Mouse (Mus musculus) hindbrain, embryonic 14.5 days (tissue): Measurements from ENCODE around the gene Gal. TPM values are rescaled to one million over a fixed set of nuclear protein-coding genes. Genes with fewer than 3 reads are reported as not detected.

Experiments
- ATAC-seq: fragments of 200-750 bp; cut with Nextera tagmentation; 2 replicates; pipeline ENCODE4 v1.8.0; 2017; ENCODE audit warnings: moderate number of reproducible peaks, mild to moderate bottlenecking, moderate TSS enrichment, moderate library complexity; ENCODE audit not compliant: low FRiP score
- DNase-seq: peaks from one replicate; pipeline ENCODE4 v3.0.0-alpha.2; 2015; ENCODE audit warnings: low spot score
- H3K27ac ChIP-seq: fragments of 300-500 bp; sonication (generic); 2 replicates; pipeline ENCODE4 v1.5.1; 2014; ENCODE audit warnings: mild to moderate bottlenecking, moderate library complexity
- H3K27me3 ChIP-seq: fragments of 300-500 bp; sonication (generic); 2 replicates; pipeline ENCODE4 v1.6.1; 2014; ENCODE audit warnings: mild to moderate bottlenecking, low read length, mixed read lengths; ENCODE audit not compliant: control insufficient read depth, insufficient read depth
- H3K36me3 ChIP-seq: fragments of 300-500 bp; sonication (generic); replicated peaks from 2 replicates; pipeline ENCODE4 v1.6.1; 2014; ENCODE audit not compliant: control insufficient read depth, insufficient read depth
- H3K4me1 ChIP-seq: fragments of 300-500 bp; sonication (generic); replicated peaks from 2 replicates; pipeline ENCODE4 v1.6.1; 2014; ENCODE audit warnings: antibody characterized with exemption, low read length, mixed read lengths; ENCODE audit not compliant: control insufficient read depth, insufficient read depth
- H3K4me2 ChIP-seq: fragments of 300-500 bp; sonication (generic); replicated peaks from 2 replicates; pipeline ENCODE4 v1.6.1; 2014; ENCODE audit warnings: mild to moderate bottlenecking, moderate library complexity
- H3K4me3 ChIP-seq: fragments of 300-500 bp; sonication (generic); replicated peaks from 2 replicates; pipeline ENCODE4 v1.5.1; 2014; ENCODE audit warnings: mild to moderate bottlenecking, low read length
- H3K9ac ChIP-seq: fragments of 300-500 bp; sonication (generic); 2 replicates; pipeline ENCODE4 v1.6.1; 2014
- H3K9me3 ChIP-seq: fragments of 300-500 bp; sonication (generic); 2 replicates; pipeline ENCODE4 v1.6.1; 2016; ENCODE audit warnings: low read length; ENCODE audit not compliant: control insufficient read depth
- WGBS: fragments of 180-500 bp; shearing (Covaris S2); extraction: QIAGEN DNeasy Blood & Tissue Kit; methylation state at CpG from one replicate; pipeline ENCODE4 v1.1.7; 2014; 5-methylcytosine and 5-hydroxymethylcytosine counted together
- polyA plus RNA-seq: library from polyadenylated mRNA; unstranded; fragments of >200 nt; fragmentation: Nextera tagmentation; extraction: Ambion mirVana; gene quantifications from 2 replicates; pipeline ENCODE4 v1.2.1, GENCODE M21; 2014

Gal gene
- polyA plus RNA-seq, 1 experiment from 2014 or later = 22.4 TPM

GRCm38 (mm10) chr19:3441092-3441491 lies 26.7 kb upstream of the Gal start:
- Histone ChIP-seq H3K4me2 (peak overlapping the region; percentile 14; the same call in 1 of the 2 replicates), H3K27me3 (no peaks in the 10 kb centered on the region), H3K27ac (peak overlapping the region; percentile 36; the same call in 1 of the 2 replicates), H3K4me3 (no peak overlapping the region), H3K9me3 (no peaks in the 10 kb centered on the region), H3K36me3 (no peaks in the 10 kb centered on the region), H3K9ac (0 out of 2 replicates have a peak overlapping the region, but pooled peaks have one; percentile 8), H3K4me1 (no peaks in the 10 kb centered on the region)
- ATAC-seq (peak; percentile 11; the same call in 1 of the 2 replicates), DNase-seq (peak; percentile 35)
- WGBS = 44% methylated on average over 10 of the region's 10 CpGs

DNA sequence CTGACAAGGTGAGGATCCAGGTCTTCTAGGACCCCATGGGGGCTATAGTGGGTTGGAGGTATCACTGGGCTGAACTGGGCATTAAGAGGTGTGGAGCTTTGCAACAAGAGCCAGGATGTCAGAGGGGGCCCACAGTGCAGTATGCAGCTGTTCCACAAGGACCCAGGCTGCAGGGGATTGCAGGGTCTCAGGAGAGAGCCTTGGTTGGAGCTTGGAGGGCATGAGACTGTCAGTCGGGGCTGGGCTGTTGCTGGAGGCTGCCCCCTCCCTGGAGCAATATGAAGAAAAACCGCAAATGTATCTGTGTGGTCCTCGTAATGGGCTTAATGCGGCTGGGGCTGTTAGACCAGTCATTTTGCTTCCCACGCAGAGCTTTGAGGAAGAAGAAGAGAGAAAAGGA lies 26.3 kb upstream of the Gal start:
- peak; percentile 18; the same call in 1 of the 2 replicates for ATAC-seq

DNA sequence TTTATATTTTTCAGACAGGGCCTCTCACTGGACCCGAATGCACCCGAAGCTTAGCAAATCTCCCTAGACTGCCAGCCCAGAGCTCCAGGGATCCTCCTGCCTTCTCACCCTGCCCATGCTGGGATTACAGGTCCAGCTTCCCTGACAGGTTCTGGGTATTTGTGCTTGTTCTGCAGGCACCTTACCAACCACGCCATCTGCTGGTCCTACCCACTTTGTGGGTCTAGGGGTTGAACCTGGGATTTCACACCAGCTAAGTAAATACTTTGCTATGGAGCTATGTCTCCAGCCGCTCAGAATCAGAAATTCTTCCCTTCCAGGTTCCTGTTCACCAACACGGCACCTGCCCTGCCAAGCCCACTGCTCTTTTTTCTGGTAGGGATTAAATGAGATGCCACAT lies 23.6 kb upstream of the Gal start:
- no peak overlapping the region for H3K4me2 ChIP-seq
- no peak for DNase-seq
- 71% methylated on average over 5 of the region's 5 CpGs for WGBS
- H3K27ac ChIP-seq = no peak overlapping the region
- no peaks in the 10 kb centered on the region for H3K36me3 ChIP-seq
- H3K4me3 ChIP-seq = no peak overlapping the region
- ATAC-seq = no peak
- no peak overlapping the region for H3K9ac ChIP-seq
- H3K27me3 ChIP-seq = no peaks in the 10 kb centered on the region
- no peaks in the 10 kb centered on the region for H3K4me1 ChIP-seq
- no peaks in the 10 kb centered on the region for H3K9me3 ChIP-seq

More for the DNA sequence above, 26.3 kb upstream of the Gal start:
- Histone ChIP-seq H3K4me2 (peak overlapping the region; percentile 14; the same call in 1 of the 2 replicates), H3K4me3 (no peak overlapping the region), H3K4me1 (no peaks in the 10 kb centered on the region), H3K9ac (0 out of 2 replicates have a peak overlapping the region, but pooled peaks have one; percentile 8), H3K36me3 (no peaks in the 10 kb centered on the region), H3K9me3 (no peaks in the 10 kb centered on the region), H3K27me3 (no peaks in the 10 kb centered on the region), H3K27ac (peak overlapping the region; percentile 36; the same call in 1 of the 2 replicates)
- no peak for DNase-seq
- WGBS = 62% methylated on average over 5 of the region's 5 CpGs

DNA sequence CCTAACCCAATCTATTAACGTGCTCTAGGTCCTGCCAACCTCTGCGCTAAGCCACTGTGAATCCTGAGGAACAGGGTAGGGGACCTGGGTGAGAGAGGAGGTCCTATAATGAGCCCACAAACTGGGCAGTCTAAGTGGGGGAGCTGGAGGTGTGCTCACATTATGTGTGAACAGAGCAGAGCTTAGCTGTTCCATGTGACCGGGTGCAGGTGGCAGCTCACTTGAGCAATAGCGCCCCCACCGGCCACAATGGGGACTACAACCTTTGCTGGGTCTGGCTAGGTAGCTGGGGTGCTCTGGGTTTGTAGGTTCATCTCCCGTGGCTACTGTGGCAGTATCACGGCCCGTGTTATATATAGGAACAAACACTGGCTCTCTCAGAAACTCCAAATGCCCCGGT lies 22.5 kb upstream of the Gal start:
- no peak overlapping the region for H3K9ac ChIP-seq
- no peak overlapping the region for H3K4me3 ChIP-seq
- H3K36me3 ChIP-seq = no peaks in the 10 kb centered on the region
- H3K4me1 ChIP-seq = no peaks in the 10 kb centered on the region
- H3K9me3 ChIP-seq = no peaks in the 10 kb centered on the region
- H3K4me2 ChIP-seq = no peak overlapping the region
- ATAC-seq = no peak
- no peak overlapping the region for H3K27ac ChIP-seq
- no peaks in the 10 kb centered on the region for H3K27me3 ChIP-seq
- DNase-seq = no peak
- WGBS = 56% methylated on average over 9 of the region's 9 CpGs

DNA sequence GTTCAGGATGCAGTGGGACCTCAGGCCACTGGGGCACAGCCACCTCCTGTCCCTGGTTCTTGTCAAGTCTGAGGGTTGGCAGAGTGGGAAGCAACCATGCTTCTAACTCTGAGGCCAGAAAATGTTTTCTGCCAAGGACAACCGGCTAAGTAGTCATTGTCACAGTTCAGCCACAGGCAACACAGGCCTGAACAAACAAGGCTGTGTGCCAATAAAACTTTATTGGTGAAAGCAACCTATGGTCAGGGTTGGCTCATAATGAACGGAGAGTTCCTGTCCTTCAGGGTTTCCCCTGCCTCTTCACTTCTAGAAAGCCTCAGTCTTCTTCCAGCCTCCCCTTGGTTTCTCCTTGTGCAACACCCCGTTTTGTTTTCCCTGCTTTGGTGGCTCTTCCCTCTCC lies 21.5 kb upstream of the Gal start:
- H3K4me2 ChIP-seq = no peak overlapping the region
- no peak overlapping the region for H3K27ac ChIP-seq
- ATAC-seq = no peak
- WGBS = 85% methylated on average over 3 of the region's 3 CpGs
- H3K27me3 ChIP-seq = no peaks in the 10 kb centered on the region
- no peak overlapping the region for H3K9ac ChIP-seq
- no peaks in the 10 kb centered on the region for H3K4me1 ChIP-seq
- no peaks in the 10 kb centered on the region for H3K36me3 ChIP-seq
- H3K9me3 ChIP-seq = no peaks in the 10 kb centered on the region
- DNase-seq = no peak
- H3K4me3 ChIP-seq = no peak overlapping the region

GRCm38 (mm10) chr19:3434641-3435040 lies 20.3 kb upstream of the Gal start:
- no peak overlapping the region for H3K9ac ChIP-seq
- DNase-seq = no peak
- no peaks in the 10 kb centered on the region for H3K9me3 ChIP-seq
- no peaks in the 10 kb centered on the region for H3K36me3 ChIP-seq
- H3K4me3 ChIP-seq = no peak overlapping the region
- WGBS = 55% methylated on average over 4 of the region's 4 CpGs
- ATAC-seq = no peak
- no peaks in the 10 kb centered on the region for H3K4me1 ChIP-seq
- no peak overlapping the region for H3K27ac ChIP-seq
- no peaks in the 10 kb centered on the region for H3K27me3 ChIP-seq
- no peak overlapping the region for H3K4me2 ChIP-seq

- Histone ChIP-seq H3K9ac (no peak overlapping the region), H3K27ac (no peak overlapping the region), H3K27me3 (no peaks in the 10 kb centered on the region), H3K4me1 (no peaks in the 10 kb centered on the region), H3K9me3 (no peaks in the 10 kb centered on the region), H3K4me2 (no peak overlapping the region), H3K4me3 (no peak overlapping the region), H3K36me3 (no peaks in the 10 kb centered on the region)
- no peak for DNase-seq
- 48% methylated on average over 4 of the region's 4 CpGs for WGBS
- ATAC-seq = no peak
Observed at GRCm38 (mm10) chr19:3434124-3434523, 19.8 kb upstream of the Gal start.

- Histone ChIP-seq H3K4me1 (no peaks in the 10 kb centered on the region), H3K36me3 (no peaks in the 10 kb centered on the region), H3K27me3 (no peaks in the 10 kb centered on the region), H3K9me3 (no peaks in the 10 kb centered on the region), H3K4me3 (no peak overlapping the region), H3K4me2 (no peak overlapping the region), H3K9ac (no peak overlapping the region), H3K27ac (no peak overlapping the region)
- no peak for DNase-seq
- WGBS = 74% methylated on average over 2 of the region's 2 CpGs
- no peak for ATAC-seq
Observed at GRCm38 (mm10) chr19:3431969-3432368, 17.6 kb upstream of the Gal start.

- 82% methylated on average over 7 of the region's 7 CpGs for WGBS
- no peak; the same call in 1 of the 2 replicates for ATAC-seq
Observed at GRCm38 (mm10) chr19:3431066-3431465, 16.7 kb upstream of the Gal start.

More at GRCm38 (mm10) chr19:3431066-3431465, 16.7 kb upstream of the Gal start:
- Histone ChIP-seq H3K4me3 (no peak overlapping the region), H3K4me1 (no peaks in the 10 kb centered on the region), H3K9ac (no peak overlapping the region), H3K4me2 (no peak overlapping the region), H3K27me3 (no peaks in the 10 kb centered on the region), H3K27ac (no peak overlapping the region), H3K36me3 (no peaks in the 10 kb centered on the region), H3K9me3 (no peaks in the 10 kb centered on the region)
- no peak for DNase-seq
